Mouse (Mus musculus): ENCODE measurements around the gene Nup107. TPM values are rescaled to one million over a fixed set of nuclear protein-coding genes. Genes with fewer than 3 reads are reported as not detected.

Gene Nup107
- total RNA-seq, 2 experiments from 2014 or later, result 15.0 to 15.4 TPM

DNA sequence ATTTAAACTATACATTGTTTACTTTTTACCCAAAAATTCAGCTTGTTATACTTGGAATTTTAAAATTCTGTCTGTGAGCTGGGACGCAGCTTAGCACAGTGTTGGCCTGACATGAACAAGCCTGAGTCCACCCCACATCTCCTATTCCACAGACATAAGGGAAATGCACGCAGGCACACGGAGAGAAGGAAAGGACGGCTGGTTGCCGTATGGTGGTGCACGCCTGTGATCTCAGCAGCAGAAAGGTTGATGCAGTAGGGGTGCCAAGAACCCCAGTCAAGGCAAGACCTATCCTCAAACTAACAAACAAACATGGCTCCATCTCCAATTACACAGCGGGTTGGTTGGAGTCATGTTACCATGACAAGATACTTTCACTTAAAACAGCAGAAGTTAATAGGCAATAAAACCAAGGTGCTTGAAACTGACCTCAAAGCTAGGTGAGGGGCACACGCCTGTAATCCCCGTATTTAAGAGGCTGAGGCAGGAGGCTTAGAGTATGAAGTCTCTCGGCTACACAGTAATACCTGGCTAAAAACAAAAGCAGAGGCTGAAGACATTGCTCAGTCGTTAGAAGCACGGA, 14.1 kb downstream of the Nup107 start:
- no peak for DNase-seq

DNA sequence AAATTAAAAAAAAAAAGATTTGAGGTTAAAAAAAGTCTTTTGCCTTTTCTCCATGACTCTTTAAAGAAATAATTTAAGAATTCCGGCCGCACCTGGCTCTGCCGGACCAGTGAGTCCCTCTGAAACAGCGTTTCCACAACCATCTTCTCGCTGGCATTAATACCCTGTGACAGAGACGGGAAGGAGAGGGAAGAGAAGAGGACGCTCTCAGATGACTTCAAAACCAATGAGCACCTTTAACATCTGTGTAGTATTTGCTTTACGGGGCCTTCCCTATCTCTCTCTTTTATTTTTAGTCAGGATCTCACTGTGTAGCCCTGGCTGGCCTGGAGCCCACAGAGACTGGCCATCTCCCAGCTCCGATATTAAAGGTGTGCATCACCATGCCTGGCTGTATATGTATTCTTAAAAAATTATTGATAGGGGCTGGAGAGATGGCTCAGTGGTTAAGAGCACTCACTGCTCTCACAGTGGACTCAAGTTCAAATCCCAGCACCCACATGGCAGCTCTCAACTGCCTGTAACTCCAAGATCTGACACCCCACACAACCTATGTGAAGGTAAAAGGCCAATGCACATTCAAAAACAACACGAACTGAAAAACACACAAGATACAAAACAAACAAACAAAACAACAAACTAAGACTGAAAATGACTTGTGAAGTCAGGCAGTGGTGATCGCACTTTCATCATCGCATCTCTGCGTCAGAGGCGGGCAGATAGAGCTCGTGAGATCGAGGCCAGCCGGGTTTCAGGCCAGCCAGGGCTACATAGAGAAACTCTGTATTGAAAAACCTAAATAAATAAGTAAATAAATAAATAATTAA, 14.8 kb downstream of the Nup107 start:
- DNase-seq, result no peak

DNA sequence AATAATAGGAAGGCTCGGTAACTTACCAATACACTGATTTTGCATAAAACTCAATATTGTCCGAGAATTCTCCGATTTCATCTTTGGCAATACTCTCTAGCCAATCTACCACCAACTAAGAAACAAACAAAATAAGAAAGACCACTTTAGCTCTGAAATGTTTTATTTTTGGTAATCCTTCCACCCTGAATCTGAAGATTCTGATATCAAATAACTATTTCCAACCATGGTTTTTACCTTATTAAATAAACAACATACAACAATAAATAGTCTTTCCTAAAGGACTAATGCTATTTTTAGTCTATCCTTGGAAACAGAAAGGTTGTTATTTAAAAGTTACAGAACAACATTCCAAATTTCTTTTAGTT, 15.4 kb downstream of the Nup107 start:
- no peak for DNase-seq

DNA sequence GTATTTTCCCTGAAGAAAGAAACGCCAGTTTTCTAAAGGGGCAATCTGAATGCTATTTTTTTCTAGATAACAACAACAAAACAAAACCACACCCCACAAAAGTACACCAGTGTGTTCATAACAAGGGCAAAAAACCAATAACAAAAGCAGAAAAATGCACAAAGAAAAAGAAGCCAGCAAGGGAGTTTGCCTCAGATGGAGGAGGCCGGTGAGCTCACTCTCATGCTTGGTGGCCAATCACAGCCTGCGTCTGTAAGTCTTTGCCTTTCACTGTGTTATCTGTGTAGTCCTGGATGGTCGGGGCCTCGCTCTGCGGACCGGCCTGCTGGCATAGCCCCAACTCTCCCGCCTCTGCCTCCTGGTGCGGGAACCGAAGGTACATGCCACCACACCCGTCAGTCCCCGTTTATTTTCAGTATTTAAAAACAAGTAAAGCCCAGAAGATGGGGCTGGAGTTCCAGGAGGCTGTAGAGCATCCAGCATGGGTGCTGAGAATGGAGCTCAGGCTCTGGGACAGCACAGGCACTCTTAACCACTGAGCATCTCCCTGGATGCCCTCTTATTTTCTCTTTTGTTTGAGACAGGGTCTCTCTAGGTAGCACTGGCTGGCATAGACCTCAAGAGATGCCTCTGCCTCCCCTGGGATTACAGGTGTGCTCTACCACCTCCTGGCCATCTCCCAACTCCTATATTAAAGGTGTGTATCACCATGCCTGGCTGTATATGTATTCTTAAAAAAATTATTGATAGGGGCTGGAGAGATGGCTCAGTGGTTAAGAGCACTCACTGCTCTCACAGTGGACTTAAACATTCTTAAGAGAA, 16.0 kb downstream of the Nup107 start:
- no peak for DNase-seq

DNA sequence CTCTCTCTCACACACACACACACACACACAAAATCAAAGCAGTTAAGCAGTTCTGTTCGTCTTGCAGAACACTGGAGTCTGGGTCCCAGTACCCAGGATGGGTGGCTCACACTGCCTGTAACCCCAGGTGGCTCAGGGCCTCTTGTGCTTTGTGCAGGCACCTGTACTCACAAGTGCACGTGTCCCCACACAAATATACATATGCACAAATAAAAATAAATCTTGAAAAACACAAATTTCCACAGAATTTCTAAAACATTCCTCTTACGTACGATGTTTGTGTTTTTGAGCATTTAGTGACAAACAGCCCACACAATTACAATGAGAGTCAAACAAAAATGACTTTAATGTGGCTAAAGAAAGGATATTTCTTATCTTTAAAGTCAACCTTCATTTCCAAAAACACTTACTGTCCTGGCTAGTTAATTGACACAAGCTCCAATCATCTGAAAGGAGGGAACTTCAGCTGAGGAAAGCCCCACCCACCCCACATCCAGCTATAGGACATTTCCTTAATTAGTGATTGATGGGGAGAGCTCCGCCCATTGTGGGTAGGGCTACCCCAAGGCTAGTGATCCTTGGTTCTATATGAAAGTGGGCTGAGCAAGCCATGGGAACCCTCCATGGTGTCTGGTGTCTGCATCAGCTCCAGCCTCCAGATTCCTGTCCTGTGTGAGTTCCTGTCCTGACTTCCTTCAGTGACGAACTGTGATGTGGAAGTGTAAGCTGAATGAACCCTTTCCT, 16.9 kb downstream of the Nup107 start:
- no peak for DNase-seq

DNA sequence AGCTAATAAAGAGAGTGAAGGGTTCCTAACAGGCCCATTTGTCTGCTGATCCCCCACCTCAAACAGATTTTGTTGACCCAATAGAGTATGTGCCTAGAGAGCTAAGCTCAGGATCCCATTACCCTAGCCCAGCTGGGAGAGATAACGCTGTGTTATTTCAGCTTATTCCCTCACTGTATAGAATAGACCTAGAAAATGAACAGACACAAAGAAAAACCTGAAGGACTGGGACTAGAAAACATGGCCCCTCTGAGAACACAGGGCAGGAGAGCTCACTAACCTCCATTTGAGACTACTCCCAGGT, 17.7 kb downstream of the Nup107 start:
- no peak for DNase-seq

DNA sequence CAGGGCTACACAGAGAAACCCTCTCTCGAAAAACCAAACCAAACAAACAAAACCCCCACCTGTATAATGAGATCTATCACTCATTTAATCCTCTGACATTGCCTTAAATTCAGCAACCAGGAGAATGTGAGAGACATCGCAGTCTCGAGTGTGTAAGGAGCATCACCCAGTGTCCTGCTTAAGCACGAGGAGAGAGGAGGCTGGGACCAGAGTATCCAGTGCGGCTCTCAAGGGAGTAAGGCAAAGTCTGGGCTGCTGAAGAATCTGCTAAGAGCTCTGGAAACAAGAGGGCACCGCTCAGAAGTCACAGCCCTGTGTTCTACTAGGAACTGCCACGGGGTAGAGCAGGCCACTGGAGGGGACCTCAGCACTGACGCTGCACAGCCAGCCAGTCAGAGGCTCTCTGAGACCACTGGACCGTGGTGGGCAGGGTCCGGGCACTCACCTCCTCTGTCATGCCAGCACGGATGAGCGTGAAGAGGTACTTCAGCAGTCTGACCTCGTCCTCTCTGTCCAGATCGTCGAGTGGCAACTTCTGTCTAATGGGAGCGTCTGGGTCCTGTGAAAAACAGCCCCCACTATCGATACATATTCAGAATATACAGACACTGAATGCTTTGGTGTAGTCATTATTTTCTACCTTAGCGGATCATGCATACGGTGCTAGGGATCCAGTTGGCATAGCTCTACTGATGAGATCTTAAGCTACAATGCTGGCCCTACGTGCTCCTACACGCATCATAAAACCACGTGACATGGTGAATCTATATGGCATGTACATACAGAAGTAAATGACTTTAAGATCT, 18.3 kb downstream of the Nup107 start:
- DNase-seq, result no peak

DNA sequence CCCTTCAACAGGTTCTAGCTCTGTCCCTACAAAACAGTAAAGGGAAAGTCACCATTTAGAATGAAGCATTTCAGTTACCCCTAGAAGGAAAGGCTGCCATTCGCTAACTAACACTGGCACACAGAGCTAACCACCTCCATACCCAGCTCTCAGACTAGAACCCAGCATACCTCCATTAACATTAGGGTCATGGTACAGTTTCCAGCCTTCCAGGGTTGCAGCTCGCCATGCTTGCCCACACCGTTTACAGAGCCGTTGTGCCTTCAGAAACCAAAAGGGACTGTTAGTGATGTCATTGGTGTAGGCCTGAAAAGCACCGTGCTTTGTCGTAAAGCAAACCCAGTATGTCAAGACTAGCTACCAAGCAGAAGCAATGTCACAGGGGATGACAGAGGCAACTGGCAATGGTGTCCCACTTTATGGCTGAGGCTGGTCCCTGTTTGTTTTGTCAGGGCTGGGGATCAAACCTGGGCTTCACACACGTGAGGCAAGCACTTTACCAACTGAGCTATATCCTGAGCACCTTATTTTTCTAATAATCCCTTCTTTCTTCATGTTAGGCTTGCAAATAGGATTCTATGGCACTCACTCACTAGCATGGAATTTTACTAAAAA, 19.3 kb downstream of the Nup107 start:
- no peak for DNase-seq

DNA sequence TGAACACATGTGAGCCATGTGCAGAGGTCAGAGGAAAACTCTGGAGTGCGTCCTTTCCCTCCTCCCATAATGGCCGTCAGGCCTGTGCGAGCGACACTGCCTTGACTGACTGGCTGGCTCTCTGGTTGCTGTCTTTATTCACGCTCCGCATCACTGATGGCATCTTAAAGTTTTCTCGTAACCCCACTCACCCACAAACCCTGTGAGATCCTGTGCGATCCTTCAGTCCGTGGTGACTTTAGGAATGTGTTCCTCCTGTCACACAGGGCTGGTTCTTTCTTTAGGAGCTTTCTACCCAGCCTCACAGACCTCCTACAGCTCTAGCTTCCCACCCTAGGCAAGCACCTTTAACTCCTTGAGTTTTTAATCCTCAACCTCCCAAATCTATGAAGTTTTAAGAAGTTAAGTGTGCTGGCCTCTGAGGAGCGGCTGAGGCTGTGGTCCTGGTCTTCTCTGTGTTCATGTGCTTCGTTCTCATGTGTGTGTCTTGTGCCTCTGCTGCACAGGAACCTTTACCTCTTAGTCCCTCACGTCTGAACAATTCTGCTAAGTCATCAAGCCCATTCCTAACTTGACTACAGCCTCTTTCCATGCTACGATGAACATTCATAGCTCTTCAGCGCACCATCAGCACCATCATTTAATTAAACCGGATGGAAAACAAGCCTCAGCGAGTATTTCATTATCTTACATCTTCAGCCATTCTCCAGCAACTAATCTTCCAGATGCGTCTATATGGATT, 20.0 kb downstream of the Nup107 start:
- no peak for DNase-seq

DNA sequence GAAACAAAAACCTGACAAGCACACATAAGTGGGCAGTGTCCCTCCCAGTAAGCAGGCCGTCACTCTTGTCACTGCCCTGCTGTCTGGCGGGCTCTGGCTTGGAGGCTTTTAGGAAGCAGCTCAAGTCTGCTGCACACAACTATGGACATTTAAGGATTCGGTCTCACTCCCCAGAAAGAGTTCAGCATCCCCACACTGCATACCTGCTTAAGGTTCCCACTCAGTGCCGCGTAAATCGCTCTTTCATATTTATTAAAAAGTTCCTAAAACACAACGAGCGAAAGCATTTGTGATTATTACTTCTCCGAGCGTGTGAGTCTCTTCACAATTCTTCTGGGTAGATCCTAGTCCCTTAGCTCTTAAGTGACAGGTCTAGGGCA, 21.4 kb downstream of the Nup107 start:
- no peak for DNase-seq

DNA sequence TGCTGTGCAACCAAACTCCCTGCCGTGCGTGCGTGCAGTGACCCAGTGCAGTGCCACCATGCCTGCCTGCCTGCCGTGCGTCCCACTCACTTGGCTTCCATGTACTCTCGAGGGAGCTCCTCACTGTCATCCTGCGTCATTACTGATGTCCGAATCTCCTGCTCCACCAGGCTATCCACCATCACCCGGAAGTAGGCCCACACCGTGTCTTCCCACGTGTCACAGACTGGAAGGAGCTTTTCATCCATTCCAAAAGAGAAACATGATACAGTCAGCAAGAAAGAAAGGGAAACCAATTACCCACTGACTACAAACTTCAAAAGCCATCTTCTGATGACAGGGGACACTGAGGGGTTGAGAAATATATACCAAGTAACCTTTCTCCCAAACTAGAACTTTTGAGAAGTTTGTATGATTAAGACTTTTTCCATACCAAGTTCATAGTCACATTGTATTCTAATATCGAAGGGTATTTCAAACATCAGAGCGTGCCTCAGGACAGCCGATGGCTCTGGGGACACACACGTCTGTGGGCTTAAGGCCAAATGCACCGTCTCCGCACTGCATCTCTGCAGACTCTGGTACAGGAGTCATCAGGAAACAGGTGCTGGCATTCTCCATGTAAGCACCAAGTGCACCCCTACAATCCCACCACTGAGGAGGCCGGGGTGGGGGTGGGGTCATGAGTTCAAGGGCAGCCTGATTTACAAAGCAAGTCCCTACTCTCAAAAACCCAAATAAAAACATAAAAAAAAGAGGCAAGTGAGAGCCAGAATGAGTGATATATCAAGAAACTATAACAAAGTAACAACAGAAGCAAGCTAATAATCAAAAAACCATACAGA, 22.0 kb downstream of the Nup107 start:
- DNase-seq, result no peak

DNA sequence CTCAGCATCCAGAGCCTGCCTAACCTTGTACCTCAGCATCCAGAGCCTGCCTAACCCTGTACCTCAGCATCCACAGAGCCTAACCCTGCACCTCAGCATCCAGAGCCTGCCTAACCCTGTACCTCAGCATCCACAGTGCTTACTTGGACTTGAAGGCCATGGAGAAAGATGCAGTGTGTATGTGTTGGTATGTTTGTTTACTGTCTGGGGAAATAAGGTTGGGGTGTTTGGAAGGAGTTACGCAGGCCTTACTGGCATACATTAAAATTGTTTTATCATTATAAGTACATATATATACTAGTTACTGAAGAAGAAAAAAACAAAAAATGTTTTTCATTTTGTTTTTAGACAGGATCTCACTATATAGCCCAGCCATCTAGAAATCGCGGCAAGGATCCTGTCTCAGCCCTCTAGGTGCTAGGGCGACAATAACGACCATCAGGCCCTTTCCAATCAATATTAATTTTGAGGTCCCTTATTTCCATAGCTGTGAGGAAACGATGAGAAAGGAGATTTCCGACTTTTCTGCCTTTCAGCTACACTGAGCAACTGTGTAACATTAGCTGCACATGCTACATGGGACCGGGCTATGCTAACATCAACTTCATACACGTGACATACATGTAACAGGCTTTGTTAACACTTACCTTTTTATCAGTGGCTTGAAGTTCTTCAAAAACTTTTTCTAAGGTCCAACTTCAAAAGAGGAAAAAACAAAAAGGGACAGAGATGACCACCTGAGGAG, 22.8 kb downstream of the Nup107 start:
- DNase-seq, result no peak

DNA sequence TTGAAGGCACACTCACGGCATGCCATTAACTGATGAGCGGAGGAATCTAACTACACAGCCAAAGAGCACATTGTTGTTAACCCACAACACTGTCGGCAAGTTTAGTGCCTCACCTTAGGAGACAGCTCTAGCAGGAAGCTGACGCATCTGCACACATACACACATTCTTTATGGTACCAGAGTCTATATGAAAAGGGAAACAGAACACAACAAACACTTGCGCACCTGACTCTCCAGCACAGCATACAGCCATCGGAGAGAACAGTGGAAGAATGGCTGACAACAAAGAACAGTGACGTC, 24.4 kb downstream of the Nup107 start:
- no peak for DNase-seq

DNA sequence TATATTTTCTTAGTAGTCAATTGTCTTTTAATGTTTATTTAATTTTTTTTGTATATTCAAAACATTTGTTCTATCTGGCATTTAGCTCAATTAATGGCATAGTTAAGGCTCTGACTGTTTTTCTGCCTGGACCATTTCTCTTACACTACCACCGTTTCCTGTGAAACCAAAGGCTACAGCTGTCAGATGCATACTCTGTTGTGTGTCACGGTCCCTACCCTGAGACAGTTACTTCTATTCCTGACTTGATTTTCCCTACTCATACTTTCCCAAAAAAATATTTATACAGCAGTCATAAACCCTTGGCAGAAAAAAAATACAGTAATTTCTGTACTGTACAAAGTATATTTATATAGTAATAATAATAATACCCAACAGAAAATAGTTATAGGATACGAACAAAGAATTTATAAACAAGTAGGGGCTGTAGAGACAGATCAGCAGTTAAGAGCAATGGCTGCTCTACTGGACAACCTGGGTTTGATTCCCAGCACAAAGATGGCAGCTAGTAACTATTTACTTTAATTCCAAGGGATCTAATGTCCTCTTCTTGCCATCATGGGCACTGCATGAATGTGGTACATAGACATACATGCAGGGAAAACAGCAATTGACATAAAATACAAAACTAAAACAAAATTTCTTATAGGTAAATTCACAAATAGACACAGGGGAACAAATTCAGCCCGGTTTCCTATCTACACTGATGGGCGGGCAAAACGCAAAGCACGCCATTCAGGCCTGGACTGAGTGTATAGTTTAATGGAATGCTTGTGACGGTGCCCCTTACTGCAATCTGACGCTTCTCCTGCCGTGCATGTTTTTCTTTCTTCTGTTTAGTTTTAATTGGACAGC, 25.0 kb downstream of the Nup107 start:
- no peak for DNase-seq

DNA sequence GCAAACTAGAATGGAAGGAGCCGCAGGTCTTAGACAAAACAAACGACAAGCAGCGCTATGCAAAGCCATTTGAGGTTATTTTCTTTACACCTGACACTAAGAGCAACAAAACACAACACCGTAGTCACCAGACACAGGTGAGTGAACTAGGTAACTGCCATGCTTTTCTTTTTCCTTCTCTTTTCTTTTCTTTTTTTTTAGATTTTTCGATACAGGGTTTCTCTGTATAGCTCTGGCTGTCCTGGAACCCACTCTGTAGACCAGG, 25.7 kb downstream of the Nup107 start:
- DNase-seq, result no peak

DNA sequence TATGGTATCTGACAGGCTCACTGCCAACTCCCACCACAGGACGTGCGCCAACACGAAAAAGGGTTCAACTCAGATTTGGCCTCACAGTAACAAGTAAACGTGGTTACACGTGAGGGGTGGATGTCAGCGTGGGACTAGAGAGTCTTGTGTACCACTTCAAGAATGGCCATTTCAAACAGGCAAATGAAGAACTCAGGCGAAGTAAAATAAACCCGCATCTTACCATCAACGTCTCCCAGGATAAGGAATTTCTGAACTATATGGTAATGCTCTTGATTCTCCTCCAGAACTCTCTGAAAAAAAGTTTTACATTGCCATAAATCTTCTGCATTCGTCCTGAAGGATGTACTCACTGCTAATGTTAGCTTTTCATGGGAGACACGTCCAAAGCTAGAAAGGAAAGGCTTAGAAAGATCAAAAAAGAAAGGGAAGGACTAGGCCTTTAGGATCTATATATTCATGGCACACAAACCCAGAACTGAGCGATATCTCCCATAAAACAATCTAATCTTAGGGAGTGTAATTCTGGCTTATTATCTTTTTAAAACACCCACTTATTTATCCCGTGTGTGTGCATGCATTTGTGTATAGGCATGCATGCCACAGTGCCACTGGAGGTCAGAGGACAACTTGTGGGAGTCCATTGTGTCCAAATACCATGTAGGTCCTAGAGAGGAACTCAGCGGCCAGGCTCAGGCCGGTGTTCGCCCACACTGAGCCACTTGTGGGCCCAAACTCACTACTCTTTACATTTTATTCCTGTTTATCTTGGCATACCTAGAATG, 26.2 kb downstream of the Nup107 start:
- no peak for DNase-seq

DNA sequence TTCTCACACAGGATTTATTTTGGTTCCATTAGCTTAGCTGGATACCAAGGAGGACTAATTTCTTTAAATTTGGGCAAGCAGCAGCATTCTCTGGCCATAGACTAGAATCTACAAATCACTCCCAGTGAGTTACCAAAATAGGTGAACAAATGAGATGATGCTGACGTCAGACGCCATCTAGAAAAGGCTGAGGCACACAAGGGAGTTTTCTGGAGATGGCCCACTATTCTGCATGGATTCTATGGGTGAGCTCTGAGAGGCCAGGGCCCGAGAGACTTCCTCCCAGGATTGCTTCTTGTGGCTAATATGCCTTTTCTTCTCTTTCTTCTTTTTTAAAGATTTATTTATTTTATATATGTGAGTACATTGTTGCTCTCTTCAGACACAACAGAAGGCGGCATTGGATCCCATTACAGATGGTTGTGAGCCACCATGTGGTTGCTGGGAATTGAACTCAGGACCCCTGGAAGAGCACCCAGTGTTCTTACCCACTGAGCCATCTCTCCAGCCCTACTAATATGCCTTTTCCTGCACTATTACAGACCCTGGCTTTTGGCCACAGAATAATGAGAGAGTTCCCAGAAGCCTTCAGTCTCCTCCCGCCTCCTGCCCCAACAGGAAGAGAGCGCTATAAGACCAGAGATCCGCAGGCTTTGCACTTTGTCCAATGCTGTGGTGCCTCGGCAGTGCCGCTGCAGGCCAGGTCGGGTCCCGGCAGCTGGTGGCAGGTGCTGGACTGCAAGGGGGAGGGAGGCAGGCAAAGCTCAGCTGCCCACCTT, 27.2 kb downstream of the Nup107 start:
- no peak for DNase-seq

Data from adrenal gland, postnatal 36 days (tissue).